Mouse (Mus musculus): ENCODE data around the gene Gdf3.
"Not testable (repeated sequence)": the region's sequence is repeated elsewhere in the genome, so short reads cannot be mapped to it uniquely, and the experiment has no call there.

Gdf3 gene

DNA sequence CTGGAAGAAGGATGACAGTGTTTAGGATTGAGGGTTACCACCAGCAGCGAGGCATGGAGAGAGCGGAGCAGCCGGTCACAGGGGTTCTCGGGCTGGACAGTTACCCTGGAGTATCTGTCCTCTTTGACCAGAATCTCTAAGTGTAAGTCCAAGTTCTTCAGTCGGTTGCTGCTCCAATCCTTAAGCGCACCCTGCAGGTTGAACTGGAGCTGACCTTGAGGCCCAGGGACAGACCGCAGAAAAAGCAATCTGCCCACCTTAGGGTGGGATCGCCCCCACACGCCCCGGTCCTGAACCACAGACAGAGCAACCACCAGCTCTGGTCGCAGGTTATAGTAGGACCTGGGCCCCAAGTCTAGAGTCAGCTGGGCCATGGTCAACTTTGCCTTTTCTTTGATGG lies 3.2 kb downstream of the Gdf3 start:
- intact Hi-C loops (cut with DNase I) = no loop called here

DNA sequence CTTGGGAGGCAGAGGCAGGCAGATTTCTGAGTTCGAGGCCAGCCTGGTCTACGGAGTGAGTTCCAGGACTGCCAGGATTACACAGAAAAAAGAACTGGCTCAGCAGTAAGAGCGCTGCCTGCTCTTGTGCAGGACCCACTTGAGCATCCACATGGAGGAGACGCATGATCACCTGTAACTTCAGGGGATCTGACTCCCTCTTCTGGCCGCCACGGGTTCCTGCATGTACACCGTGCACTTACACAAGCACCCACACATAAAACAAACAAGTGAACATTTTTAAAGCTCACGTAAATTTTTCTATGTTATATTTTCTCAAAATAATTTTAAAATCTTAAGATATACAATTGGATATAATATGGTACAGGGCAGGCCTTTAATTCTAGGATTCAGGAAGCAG lies 4.4 kb downstream of the Gdf3 start:
- intact Hi-C loops (cut with DNase I) = no loop called here

DNA sequence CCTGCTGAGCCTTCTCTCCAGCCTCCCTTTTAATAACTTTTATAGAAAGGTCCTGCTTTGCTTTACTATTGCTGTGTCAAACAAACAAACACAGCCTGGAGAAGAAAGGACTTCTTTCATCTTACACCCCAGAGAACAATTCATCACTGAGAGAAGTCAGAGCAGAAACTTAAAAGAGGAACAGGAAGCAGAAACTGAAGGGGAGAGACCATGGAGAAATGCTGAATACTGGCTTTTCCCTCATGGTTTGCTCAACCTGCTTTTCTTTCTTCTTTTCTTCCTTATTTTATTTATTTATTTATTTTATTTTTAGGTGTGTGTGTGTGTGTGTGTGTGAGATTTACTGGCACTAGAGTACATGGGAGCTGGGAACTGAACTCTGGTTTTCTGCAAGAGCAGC lies 5.6 kb downstream of the Gdf3 start:
- intact Hi-C loops (cut with DNase I) = no loop called here

DNA sequence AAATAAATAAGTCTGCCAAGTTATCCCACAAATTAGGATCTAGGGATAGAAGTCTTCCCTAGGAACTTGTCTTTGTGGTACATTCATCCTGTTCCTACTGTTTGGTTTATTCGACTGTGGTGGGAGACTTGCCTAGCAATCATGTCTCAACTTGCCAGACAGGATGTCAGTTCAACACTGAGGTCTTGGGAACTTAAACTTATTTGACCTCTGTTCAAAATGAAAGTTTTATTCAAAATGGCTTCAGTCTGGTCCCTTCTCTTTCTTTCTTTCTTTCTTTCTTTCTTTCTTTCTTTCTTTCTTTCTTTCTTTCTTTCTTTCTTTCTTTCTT lies 6.9 kb downstream of the Gdf3 start:
- intact Hi-C loops (cut with DNase I) = no loop called here

DNA sequence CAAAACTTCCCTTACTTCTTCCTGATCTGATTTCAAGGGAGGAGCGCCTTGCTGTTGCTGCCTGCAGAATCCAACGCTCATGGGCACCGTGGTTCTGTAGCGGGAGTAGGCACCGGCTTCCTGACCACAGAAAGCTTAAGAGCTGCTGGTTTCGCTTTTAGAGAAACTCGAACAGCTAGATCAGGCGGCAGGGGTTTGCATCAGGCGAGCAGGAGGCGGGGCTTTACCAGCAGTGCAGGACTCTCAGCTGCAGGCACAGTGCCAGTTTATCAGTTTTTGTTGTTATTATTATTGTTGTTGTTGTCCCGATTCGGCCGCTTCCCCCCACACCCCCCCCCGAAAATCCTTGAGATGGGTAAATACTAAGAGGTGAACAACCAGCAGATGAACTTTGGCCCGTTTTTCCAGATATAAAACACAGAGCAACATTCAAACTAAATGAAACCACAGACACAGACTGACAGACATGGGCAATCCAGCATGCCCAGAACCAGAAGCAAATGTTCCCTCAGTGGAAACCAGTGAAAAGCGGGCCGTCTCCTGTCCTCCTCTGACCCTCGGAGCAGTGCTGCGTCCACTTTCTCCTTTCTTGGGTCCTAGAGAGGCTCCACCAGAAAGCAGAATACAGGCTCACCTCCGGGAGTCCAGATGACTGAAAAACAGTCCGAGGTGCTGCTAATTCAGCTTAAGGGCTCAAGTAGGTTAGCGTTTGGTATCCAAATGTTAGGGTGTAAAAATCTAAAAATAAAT lies 7.5 kb downstream of the Gdf3 start, which contains the start of gene Apobec1:
TSS of gene Apobec1 (minus strand) at position 203 of the 750 bp plus-strand sequence.
- intact Hi-C loops (cut with DNase I) = no loop called here

DNA sequence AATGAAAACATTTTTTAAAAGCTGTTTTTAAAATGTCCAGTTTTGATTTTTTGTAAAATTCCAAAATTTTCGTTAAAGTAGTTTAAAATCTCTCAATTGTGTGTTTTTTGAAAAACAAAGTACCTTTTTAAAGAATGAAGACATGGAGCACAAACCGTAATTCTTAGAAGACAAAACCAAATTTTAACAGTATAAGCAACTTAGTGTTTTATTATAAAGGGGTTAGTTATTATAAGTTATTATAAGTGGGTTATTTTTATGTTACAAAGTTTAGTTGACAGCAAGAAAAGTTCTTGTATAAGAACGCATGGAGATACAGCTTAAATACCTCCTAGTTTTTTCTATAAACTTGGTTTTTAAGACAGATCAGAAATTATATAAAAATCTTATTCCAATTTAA lies 8.3 kb downstream of the Gdf3 start:
- intact Hi-C loops (cut with DNase I) = no loop called here

DNA sequence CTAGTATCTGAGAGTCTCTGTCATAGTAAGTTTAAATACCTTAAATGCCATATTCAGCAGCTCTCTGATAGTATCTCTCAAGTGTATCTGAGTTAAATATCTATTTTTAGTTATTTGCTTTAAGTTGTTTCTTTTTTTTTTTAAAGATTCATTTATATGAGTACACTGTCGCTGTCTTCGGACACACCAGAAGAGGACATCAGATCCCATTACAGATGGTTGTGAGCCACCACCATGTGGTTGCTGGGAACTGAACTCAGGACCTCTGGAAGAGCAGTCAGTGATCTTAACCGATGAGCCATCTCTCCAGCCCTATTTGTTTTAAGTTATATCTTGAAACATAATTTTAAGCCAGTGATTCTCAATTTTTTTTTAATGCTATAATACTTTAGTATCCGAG lies 8.9 kb downstream of the Gdf3 start:
- intact Hi-C loops (cut with DNase I) = no loop called here

DNA sequence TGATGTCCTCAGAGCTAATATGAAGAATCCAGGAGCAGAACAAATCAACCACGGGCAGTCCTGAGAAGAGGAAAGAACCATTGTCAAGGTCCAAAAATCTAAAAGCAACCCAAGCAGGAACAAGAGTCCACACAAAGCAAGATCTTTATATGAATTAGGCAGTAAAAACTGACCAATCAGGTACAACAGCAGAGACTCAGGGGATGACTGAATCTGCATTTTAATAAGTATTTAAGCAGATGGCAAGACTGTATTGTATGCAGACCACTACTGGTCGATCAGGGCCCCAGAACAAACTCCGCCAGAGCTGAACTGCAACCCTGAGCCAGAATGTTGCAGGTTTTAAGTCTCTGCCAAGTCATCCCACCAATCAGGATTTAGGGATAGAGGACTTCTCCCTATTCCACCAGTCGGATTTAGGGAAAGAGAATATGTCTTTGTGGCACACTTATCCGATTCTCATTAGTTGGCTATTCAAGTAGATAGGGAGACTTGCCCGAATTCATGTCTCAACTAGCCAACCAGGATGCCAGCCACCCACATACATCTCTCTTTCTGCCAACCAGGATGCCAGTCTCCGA lies 9.7 kb downstream of the Gdf3 start:
- intact Hi-C loops (cut with DNase I) = no loop called here

DNA sequence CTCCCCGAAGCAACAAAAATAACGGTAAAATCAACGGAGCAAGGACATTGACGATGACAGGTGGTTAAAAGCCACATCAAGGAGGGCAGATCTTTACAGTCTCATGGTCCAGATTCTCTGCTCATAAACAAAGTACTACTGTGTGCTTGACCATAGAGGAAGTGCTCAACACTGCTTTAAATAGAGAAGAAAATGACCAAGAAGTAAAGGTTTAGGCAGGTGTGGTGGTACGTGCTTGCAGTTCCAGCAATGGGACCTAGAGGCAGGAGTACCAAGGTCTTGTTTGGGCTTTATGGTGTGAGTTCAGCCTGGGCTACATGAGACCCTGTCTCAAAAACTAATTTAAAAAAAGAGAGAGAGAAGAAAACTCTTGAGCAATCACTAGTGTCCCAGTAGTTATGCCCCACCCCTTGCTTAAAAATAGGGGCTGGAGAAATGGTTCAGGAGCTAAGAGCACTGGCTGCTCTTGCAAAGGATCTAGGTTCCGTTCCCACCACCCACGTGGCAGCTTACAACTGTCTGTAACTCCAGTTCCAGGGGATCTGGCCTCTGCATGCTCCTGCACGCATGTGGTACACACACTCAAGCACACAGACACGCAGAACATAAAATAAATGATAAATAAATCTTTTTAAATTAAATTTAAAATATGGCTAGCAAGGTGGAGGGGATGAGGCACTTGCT lies 10.7 kb downstream of the Gdf3 start:
- intact Hi-C loops (cut with DNase I) = loop anchor here (5.0 kb wide), 2 partner anchors 33 to 37 kb away; no protein-coding TSS in a partner anchor

DNA sequence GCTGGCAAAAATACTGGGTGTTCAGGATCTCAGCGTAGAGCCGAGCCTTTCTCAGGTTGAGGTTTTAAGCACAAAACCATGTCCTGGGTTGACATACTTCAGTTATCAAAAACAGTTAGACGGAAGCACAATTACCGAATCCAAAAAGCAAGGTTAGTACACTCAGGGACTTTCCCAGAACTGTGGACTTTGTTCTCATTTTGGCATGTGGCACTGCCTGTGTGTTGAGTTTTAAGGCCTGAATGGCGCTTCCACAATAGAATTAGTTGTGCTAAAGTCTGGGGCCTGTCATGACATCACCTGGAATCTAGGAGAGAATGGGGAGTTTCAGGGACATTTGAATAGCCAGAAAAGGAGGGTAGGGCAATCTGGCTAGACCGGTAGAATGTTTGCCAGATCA lies 11.5 kb downstream of the Gdf3 start:
- intact Hi-C loops (cut with DNase I) = loop anchor here (5.0 kb wide), 2 partner anchors 34 to 36 kb away; no protein-coding TSS in a partner anchor

DNA sequence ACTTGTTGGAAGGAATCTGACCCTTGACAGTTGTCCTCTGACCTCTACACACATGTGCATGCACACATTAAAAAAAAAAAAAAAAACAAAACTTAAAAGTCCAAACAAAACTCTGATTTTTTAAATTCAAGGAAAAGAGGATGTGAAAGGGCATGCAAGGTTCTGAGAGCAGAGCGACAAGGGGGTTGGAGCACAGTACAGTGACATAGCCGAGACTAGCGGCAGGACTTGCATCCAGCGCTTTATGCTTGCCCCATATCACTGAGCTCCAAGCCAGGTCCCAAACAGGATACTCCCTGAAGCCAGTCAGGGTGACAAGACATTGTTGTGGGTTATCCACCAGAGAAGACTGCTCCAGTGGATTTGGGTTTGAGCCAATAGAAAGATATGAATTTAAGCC lies 11.9 kb downstream of the Gdf3 start:
- intact Hi-C loops (cut with DNase I) = loop anchor here (5.0 kb wide), 2 partner anchors 34 to 36 kb away; no protein-coding TSS in a partner anchor

DNA sequence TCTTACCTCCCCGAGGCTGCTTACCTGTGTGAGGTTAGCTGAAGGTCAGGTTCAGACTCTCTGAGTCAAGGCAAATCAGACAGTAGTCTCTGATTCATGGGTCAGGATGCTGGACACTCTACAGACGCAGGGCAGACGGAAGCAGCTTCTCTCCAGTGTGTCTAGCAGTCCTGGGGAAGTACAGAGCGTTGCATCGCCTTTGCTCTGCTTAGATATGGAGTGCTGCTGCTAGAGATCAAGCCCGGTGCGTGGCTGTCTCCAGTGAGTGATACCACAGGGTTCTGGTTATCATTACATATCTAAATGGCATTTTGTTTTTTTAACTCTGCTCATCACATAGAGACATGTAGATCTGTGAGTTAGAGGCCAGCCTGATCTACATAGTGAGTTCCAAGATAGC lies 13.3 kb downstream of the Gdf3 start:
- intact Hi-C loops (cut with DNase I) = loop anchor here (5.0 kb wide), 2 partner anchors 34 to 36 kb away; no protein-coding TSS in a partner anchor

DNA sequence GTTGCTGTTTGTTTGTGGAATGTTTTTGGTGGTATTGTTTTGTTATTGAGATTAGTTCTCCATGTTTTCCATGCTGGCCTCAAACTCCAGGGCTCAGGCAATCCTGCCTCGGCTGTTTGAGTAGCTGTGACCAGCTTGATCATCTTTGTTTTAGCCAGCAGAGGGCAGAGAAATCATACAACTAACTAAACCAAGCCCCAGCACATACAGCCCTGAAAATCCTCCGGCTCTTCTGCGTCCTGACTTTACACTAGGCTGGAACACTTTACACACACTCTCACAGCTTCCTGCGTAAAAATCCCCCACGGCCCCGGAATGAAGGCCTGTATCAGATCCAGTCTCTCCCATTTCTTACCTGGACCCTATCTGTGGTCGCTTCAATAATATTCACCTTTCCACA lies 14.2 kb downstream of the Gdf3 start:
- intact Hi-C loops (cut with DNase I) = loop anchor here (5.0 kb wide), 2 partner anchors 33 to 37 kb away; no protein-coding TSS in a partner anchor

DNA sequence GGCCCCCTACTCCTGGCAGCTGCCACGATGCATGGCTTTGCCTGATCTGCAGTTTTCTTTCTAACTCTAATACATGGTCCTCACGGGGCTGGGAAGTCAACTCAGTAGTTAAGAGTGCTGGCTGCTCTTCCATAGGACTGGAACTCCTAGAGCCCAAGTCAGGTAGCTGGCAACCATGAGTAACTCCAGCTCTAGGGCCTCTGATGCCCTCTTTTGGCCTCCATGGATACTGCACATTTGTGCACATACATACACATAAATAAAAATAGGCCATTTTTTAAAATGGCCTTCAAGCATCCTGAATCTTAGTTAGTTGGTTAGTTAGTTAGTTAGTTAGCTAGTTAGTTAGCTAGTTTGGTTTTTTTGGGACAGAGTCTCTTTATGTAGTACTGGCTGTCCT lies 17.0 kb downstream of the Gdf3 start:
- intact Hi-C loops (cut with DNase I) = no loop called here

DNA sequence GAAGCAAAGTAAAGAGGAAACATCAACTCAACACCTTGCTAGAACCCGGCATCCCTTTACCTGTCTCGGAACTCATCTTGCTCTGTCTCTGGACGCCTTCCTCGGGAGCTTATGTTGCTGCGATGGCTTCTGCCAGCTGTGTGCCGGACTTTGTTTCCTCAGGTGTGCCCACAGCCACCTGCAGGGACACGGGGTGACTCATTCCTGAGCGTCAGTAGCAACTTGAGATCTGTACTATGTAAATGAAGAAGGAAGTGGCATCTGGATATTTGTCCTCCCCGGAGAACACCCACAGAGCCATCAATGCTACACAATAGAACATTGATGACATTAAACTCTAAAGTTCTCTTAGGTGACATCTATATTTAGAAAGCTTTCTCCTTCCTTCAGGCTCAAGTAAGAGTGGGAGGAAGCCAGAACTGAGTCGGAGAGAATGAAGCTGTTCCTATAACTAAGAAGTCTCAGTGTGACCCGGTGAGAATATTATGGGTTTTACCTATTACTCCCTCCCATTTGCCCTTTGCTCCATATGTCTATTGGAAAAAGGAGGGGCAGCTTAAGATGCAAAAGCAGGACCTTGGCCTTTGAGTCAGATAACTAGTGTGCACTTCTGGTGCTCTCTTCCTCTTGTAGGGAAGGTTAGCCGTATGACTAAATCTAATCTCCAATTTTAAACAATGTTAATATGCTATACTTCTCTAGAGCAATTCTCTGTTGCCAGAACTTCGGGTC lies 18.7 kb downstream of the Gdf3 start:
- intact Hi-C loops (cut with DNase I) = no loop called here

DNA sequence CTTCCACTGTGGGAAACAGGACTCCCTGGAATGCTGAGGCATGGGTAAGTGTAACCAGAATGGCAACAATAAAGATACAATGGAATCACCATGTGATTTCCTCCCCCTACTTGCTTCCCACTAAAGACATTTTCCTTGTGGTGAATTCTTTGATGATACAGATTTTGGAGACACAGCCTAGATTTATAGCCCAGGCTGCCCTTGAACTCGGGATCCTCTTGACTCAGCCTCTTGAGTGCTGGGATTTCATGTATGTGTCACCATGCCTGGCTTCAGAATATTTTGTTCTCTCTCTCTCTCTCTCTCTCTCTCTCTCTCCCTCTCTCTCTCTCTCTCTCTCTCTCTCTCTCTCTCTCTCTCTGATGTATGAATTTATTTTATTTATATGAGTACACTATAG lies 30.8 kb downstream of the Gdf3 start:
- intact Hi-C loops (cut with DNase I) = no loop called here

DNA sequence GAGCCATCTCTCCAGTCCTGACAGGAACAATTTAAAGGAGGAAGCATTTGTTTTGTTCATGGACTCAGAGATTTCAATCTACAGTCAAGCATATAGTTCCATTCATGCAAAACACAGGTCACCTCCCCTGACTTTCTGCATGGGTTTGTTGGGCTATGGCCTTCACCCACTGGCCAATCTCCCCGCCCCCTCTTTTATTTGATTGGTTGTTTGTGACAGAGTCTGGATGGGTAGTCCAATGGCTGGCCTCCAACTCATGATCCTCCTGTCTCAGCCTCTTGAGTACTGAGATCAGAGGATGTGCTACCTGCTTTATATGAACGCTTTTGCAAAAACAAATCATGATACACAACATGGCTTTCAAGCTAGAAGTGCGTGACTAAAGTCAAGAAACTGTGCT lies 32.9 kb downstream of the Gdf3 start:
- intact Hi-C loops (cut with DNase I) = no loop called here

DNA sequence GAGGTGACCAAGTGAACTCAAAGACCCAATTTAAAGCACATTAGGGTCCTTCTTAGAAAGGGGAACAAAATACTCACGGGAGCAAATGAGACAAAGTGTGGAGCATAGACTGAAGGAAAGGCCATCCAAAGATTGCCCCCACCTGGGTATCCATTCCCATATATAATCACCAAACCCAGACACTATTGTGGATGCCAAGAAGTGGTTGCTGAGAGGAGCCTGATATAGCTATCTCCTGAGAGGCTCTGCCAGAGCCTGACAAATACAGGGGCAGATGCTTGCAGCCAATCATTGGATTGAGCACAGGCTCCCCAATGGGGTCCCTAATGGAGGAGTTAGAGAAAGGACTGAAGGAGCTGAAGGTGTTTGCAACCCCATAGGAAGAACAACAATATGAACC lies 34.9 kb downstream of the Gdf3 start:
- intact Hi-C loops (cut with DNase I) = not testable (repeated sequence)

DNA sequence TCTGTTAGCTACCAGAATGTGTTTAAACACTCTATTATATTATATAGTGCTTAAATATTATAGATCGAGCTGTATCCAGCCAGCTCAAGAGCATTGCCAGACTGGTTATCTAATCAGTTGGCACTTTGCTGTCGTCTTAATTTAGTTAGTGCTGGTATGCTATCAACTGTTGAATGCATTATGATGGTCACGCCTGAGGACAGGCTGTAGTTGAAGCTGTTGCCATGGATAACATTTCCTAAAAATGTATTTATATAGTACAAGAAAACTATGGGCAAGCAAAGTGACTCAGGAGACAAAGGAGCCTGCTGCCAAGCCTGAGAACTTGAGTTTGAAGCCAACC lies 38.3 kb downstream of the Gdf3 start:
- intact Hi-C loops (cut with DNase I) = no loop called here

DNA sequence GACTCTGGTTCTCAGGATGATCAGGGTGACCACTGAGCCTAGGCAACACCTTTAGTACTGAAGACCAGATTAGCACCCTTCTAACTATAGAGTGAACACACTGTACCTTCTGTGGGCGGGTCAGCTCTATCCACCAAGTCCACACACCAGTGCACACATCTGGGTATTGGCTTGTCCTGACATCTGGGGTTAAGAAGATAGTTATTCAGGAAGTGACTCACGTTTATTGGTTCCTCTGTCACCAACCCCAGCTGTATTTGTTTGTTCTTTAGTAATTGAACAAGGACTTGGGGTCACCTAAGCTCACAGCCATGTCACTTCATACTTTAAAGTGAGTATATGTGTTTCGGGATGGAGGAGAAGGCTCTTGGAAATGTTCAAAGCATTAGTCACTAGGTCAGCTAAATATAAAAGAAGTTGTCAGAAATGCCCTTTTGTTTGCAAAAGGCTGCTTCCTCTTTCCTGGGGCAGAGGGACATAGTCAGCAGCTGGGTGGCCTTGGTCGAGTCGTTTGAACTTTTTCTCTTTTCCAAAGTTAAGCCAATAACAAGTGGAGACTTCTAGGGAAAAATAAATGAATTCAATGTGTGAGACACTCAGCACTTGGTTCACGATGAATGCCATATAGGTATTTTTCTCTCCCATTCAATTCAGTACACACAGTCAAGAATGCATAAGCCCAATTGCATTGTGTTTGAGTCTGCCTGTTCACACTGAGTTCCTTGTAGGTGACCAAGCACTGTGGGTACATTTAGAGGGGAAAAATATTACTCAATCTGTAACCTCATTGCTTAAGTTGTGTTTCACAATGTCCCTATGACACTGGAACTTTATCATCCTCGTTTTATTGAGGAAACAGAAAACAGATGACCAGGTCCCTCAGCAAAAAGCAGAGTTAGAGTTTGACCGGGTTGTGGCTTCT lies 38.9 kb downstream of the Gdf3 start:
- intact Hi-C loops (cut with DNase I) = no loop called here

DNA sequence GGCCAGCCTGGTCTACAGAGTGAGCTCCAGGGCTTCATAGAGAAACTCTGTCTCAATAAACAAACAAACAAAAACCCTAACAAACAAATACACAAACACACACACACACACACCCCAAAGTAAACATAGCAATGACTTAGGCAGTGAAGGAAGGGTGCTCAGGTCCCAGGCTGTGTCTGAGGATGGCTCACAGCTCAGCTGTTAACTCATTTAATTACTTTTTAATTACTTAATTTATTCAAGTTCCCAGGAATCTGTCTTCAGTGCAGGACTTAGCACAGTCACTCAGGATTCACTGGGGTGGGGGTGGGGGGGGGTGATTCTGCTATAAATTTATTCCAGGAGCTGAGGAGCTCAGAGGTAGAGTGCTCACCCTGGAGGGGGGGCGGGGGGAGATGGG lies 40.1 kb downstream of the Gdf3 start:
- intact Hi-C loops (cut with DNase I) = no loop called here

All from adrenal gland (tissue).